Mouse (Mus musculus) kidney, postnatal 14 days (tissue): ENCODE results near the gene Tbcb.
"Not testable (repeated sequence)": the region's sequence is repeated elsewhere in the genome, so short reads cannot be mapped to it uniquely, and the experiment has no call there.

Experiments
- DNase-seq: peaks from one replicate; pipeline ENCODE4 v3.0.0; 2022; ENCODE audit warnings: mixed read lengths

The Tbcb gene

GRCm38 (mm10) chr7:30193013-30193412 is 39.1 kb downstream of the Tbcb start:
- no peak for DNase-seq

GRCm38 (mm10) chr7:30192088-30192487 is 40.0 kb downstream of the Tbcb start:
- no peak for DNase-seq

- DNase-seq = no peak
Measured at GRCm38 (mm10) chr7:30189116-30189491, 43.0 kb downstream of the Tbcb start.

GRCm38 (mm10) chr7:30188344-30189115 is 43.5 kb downstream of the Tbcb start:
- no peak for DNase-seq

GRCm38 (mm10) chr7:30184641-30185348 is 47.3 kb downstream of the Tbcb start:
- no peak for DNase-seq

GRCm38 (mm10) chr7:30183879-30184289 is 48.2 kb downstream of the Tbcb start, which contains the start of gene Cox7a1:
Cox7a1 (plus strand) TSS chr7:30184144.
- peak; percentile 92 for DNase-seq

GRCm38 (mm10) chr7:30183189-30183588 is 48.9 kb downstream of the Tbcb start:
- not testable (repeated sequence) for DNase-seq

GRCm38 (mm10) chr7:30181929-30182328 is 50.1 kb downstream of the Tbcb start:
- DNase-seq = not testable (repeated sequence)

GRCm38 (mm10) chr7:30181308-30181707 is 50.8 kb downstream of the Tbcb start:
- DNase-seq = peak; percentile 81

- no peak for DNase-seq
Measured at GRCm38 (mm10) chr7:30178256-30178655, 53.8 kb downstream of the Tbcb start.

- DNase-seq = no peak
Measured at GRCm38 (mm10) chr7:30176474-30176873, 55.6 kb downstream of the Tbcb start.
